Mouse (Mus musculus) spleen, adult 2 months (tissue): ENCODE data around the gene Sprr2a2. TPM values are rescaled to one million over a fixed set of nuclear protein-coding genes. Genes with fewer than 3 reads are reported as not detected.
"Not testable (repeated sequence)": the region's sequence is repeated elsewhere in the genome, so short reads cannot be mapped to it uniquely, and the experiment has no call there.

Experiments used
- DNase-seq, 2 experiments: peaks; one replicate each; pipeline versions ENCODE4 v3.0.0 to v3.0.0-alpha.2; 2012 to 2021; ENCODE audit warnings: low spot score in 2 of 2, low read depth in 1 of 2
- H3K27ac ChIP-seq: fragments of 200-500 bp; 2 replicates; pipeline ENCODE4 v1.5.1; 2012; ENCODE audit warnings: low read length, inconsistent platforms; ENCODE audit not compliant: insufficient read depth
- H3K27me3 ChIP-seq: fragments of 200-500 bp; 2 replicates; pipeline ENCODE4 v1.6.1; 2012; ENCODE audit warnings: mild to moderate bottlenecking, moderate library complexity, low read length, inconsistent platforms; ENCODE audit not compliant: control insufficient read depth, insufficient read depth
- H3K36me3 ChIP-seq: fragments of 200-500 bp; 2 replicates; pipeline ENCODE4 v1.6.1; 2012; ENCODE audit warnings: mild to moderate bottlenecking, low read length, inconsistent platforms; ENCODE audit not compliant: control insufficient read depth, insufficient read depth
- H3K4me1 ChIP-seq: fragments of 200-500 bp; 2 replicates; pipeline ENCODE4 v1.6.1; 2011; ENCODE audit warnings: inconsistent platforms; ENCODE audit not compliant: control insufficient read depth, insufficient read depth, insufficient read length
- H3K4me3 ChIP-seq: fragments of 200-500 bp; 2 replicates; pipeline ENCODE4 v1.5.1; 2011; ENCODE audit warnings: mild to moderate bottlenecking, inconsistent platforms; ENCODE audit not compliant: insufficient read depth, insufficient read length; ENCODE audit errors: extremely low read depth
- WGBS: fragments of 180-500 bp; shearing (Covaris S2); methylation state at CpG from one replicate; pipeline ENCODE4 v1.1.7; 2018; 5-methylcytosine and 5-hydroxymethylcytosine counted together
- polyA plus RNA-seq: library from polyadenylated mRNA; depleted of rRNA; stranded (reverse); fragments of >200 nt; gene quantifications from 2 replicates; pipeline ENCODE4 v1.2.3, GENCODE M21; 2012

The Sprr2a2 gene
- polyA plus RNA-seq, 1 experiment: 1.1 TPM

- H3K27ac ChIP-seq, H3K4me1 ChIP-seq, H3K36me3 ChIP-seq, DNase-seq, H3K4me3 ChIP-seq, H3K27me3 ChIP-seq: not testable (repeated sequence)
- no CpG with 5 or more reads among the region's 5 CpGs for WGBS
Observed at GRCm38 (mm10) chr3:92236463-92237189, 20.9 kb downstream of the Sprr2a2 start.

- H3K27me3 ChIP-seq, H3K27ac ChIP-seq, H3K4me1 ChIP-seq, H3K4me3 ChIP-seq, DNase-seq, H3K36me3 ChIP-seq: not testable (repeated sequence)
Observed at GRCm38 (mm10) chr3:92238736-92239135, 23.0 kb downstream of the Sprr2a2 start.

GRCm38 (mm10) chr3:92239197-92239596 lies 23.5 kb downstream of the Sprr2a2 start:
- WGBS: no CpG with 5 or more reads among the region's 1 CpGs
- not testable (repeated sequence) for H3K36me3 ChIP-seq, DNase-seq, H3K4me3 ChIP-seq, H3K4me1 ChIP-seq, H3K27me3 ChIP-seq, H3K27ac ChIP-seq

GRCm38 (mm10) chr3:92244833-92245232 lies 29.1 kb downstream of the Sprr2a2 start:
- not testable (repeated sequence) for H3K4me1 ChIP-seq, H3K27me3 ChIP-seq, DNase-seq, H3K4me3 ChIP-seq, H3K36me3 ChIP-seq, H3K27ac ChIP-seq

- H3K36me3 ChIP-seq, H3K4me3 ChIP-seq, H3K27ac ChIP-seq, H3K27me3 ChIP-seq, H3K4me1 ChIP-seq, DNase-seq: not testable (repeated sequence)
- WGBS: no CpG with 5 or more reads among the region's 10 CpGs
Observed at GRCm38 (mm10) chr3:92246245-92246644, 30.5 kb downstream of the Sprr2a2 start.

GRCm38 (mm10) chr3:92248494-92248893 lies 32.8 kb downstream of the Sprr2a2 start:
- not testable (repeated sequence) for H3K4me3 ChIP-seq, H3K36me3 ChIP-seq, H3K27ac ChIP-seq, H3K27me3 ChIP-seq, H3K4me1 ChIP-seq, DNase-seq

GRCm38 (mm10) chr3:92250450-92250849 lies 34.7 kb downstream of the Sprr2a2 start:
- not testable (repeated sequence) for H3K27ac ChIP-seq, DNase-seq, H3K27me3 ChIP-seq, H3K36me3 ChIP-seq, H3K4me3 ChIP-seq, H3K4me1 ChIP-seq
- WGBS: 92% methylated on average over 1 of the region's 2 CpGs

- not testable (repeated sequence) for H3K4me3 ChIP-seq, H3K4me1 ChIP-seq, H3K27ac ChIP-seq, H3K27me3 ChIP-seq, DNase-seq, H3K36me3 ChIP-seq
- WGBS: no CpG with 5 or more reads among the region's 8 CpGs
Observed at GRCm38 (mm10) chr3:92253860-92254259, 38.1 kb downstream of the Sprr2a2 start.

- not testable (repeated sequence) for H3K36me3 ChIP-seq, DNase-seq, H3K27ac ChIP-seq, H3K27me3 ChIP-seq, H3K4me3 ChIP-seq, H3K4me1 ChIP-seq
Observed at GRCm38 (mm10) chr3:92258526-92258925, 42.8 kb downstream of the Sprr2a2 start.

GRCm38 (mm10) chr3:92263462-92263861 lies 47.7 kb downstream of the Sprr2a2 start:
- not testable (repeated sequence) for H3K27me3 ChIP-seq, DNase-seq, H3K4me3 ChIP-seq, H3K36me3 ChIP-seq, H3K27ac ChIP-seq, H3K4me1 ChIP-seq
- WGBS: no CpG with 5 or more reads among the region's 2 CpGs

- H3K4me1 ChIP-seq, H3K27me3 ChIP-seq, H3K36me3 ChIP-seq, H3K4me3 ChIP-seq, H3K27ac ChIP-seq, DNase-seq: not testable (repeated sequence)
- WGBS: no CpG with 5 or more reads among the region's 4 CpGs
Observed at GRCm38 (mm10) chr3:92271414-92271985, 55.8 kb downstream of the Sprr2a2 start.
